Mouse (Mus musculus): Measurements from ENCODE around the gene Miga2. TPM values are rescaled to one million over a fixed set of nuclear protein-coding genes. Genes with fewer than 3 reads are reported as not detected.

Miga2 gene
- 82.6 and 105 TPM in 2 replicates for total RNA-seq (2014; rRNA removed; ENCODE audit: low replicate concordance)
- 31.9 and 32.6 TPM in 2 replicates for polyA plus RNA-seq (2015; fragmentation: Nextera tagmentation; extraction: Ambion mirVana)

DNA sequence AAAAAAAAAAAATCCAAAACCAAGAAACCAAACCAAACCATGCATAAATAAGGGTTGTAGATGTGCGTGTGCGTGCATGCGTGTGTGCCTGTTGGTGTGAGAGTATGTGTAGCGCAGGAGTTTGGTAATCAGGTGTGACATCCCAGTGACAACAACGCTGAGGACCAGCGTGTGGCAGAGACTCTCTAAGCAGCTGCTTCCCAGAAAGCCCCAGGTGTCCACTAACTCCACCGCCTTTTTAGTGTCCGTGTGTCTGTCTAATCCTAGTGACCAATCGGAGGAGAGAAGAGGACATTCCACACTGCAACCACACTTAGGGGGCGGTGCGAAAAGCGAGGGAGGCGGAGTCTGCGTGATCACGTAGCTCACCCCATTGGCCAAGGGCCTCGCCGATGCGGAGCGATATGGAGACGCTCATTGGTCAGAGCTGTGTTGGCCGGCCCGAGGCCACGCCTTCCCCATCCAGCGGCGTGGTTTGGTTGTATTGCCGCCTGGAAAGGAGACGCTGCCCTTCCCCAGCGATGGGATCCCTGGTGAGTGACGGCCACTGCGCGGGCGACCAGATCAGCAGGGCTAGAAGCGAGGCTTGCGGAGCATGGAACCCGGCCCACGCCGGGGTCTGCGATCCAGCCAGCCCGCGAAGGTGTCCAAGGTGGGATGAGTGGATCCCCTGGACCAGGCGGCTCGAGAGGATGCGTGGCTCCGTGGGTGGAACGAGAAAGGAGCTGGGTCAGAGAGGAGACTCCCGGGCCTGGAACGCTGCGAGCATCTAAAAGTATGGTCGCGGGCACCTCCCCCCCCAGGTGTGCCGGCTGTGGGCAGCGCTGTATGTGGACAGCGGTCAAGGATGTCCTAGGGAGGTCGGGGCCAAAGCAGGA is at the start of gene Miga2:
Gene Miga2 (plus strand): TSS at position 461 of the 878 bp plus-strand sequence.
- Histone ChIP-seq H3K27me3 (ENCODE audit: control insufficient read depth, insufficient read depth, low read length) (no peaks in the 10 kb centered on the region), H3K4me2 (ENCODE audit: low read depth, low read length) (peak within 1 kb of the TSS; percentile 84)

GRCm38 (mm10) chr2:30316136-30316535 is 47.9 kb upstream of the Miga2 start:
- H3K9me3 ChIP-seq (replicated peaks; ENCODE audit: control insufficient read depth, low read length): no peaks in the 10 kb centered on the region
- H3K36me3 ChIP-seq (replicated peaks; ENCODE audit: control insufficient read depth, insufficient read depth, low read length): peaks cover 89% of the 10 kb centered on the region
- no peak overlapping the region for H3K4me2 ChIP-seq (ENCODE audit: low read depth, low read length)
- no peak overlapping the region for H3K9ac ChIP-seq (replicated peaks; ENCODE audit: low read depth, low read length)
- WGBS: 94% methylated on average over 4 of the region's 4 CpGs
- no peak overlapping the region for H3K27ac ChIP-seq (ENCODE audit: low read depth)
- TF ChIP-seq CTCF (IDR thresholded peaks at IDR 0.05; ENCODE audit: low read depth): no peak
- no peak for TF ChIP-seq EP300 (IDR thresholded peaks at IDR 0.05; ENCODE audit: low read depth)
- ATAC-seq (ENCODE audit: insufficient read depth, low read depth) (no peak), DNase-seq (ENCODE audit: low spot score) (no peak)
- H3K4me1 ChIP-seq (ENCODE audit: control insufficient read depth, insufficient read depth): no peaks in the 10 kb centered on the region
- H3K27me3 ChIP-seq (ENCODE audit: control insufficient read depth, insufficient read depth, low read length): no peaks in the 10 kb centered on the region
- H3K4me3 ChIP-seq (ENCODE audit: low read depth, low read length): no peak overlapping the region

More for the DNA sequence above, at the start of gene Miga2:
- H3K4me3 ChIP-seq (ENCODE audit: low read depth, low read length): peak within 1 kb of the TSS; percentile 91
- peaks cover 13% of the 10 kb centered on the region; the same call in 1 of the 2 replicates for H3K4me1 ChIP-seq (ENCODE audit: control insufficient read depth, insufficient read depth)
- H3K27ac ChIP-seq (ENCODE audit: low read depth): peak within 1 kb of the TSS; percentile 55
- ATAC-seq (ENCODE audit: insufficient read depth, low read depth) (peak; percentile 98), DNase-seq (ENCODE audit: low spot score) (peak; percentile 99)
- TF ChIP-seq EP300 (IDR thresholded peaks at IDR 0.05; ENCODE audit: low read depth) (no peak), CTCF (IDR thresholded peaks at IDR 0.05; ENCODE audit: low read depth) (no peak)
- H3K9me3 ChIP-seq (replicated peaks; ENCODE audit: control insufficient read depth, low read length): no peaks in the 10 kb centered on the region
- H3K9ac ChIP-seq (replicated peaks; ENCODE audit: low read depth, low read length): peak within 1 kb of the TSS; percentile 72
- under 1% methylated on average over 54 of the region's 54 CpGs for WGBS
- H3K36me3 ChIP-seq (replicated peaks; ENCODE audit: control insufficient read depth, insufficient read depth, low read length): peaks cover 22% of the 10 kb centered on the region

GRCm38 (mm10) chr2:30316955-30317354 is 47.1 kb upstream of the Miga2 start:
- no peak for DNase-seq (ENCODE audit: low spot score)
- Histone ChIP-seq H3K36me3 (replicated peaks; ENCODE audit: control insufficient read depth, insufficient read depth, low read length) (peaks cover 92% of the 10 kb centered on the region), H3K27ac (ENCODE audit: low read depth) (no peak overlapping the region), H3K4me2 (ENCODE audit: low read depth, low read length) (no peak overlapping the region), H3K27me3 (ENCODE audit: control insufficient read depth, insufficient read depth, low read length) (no peaks in the 10 kb centered on the region), H3K9ac (replicated peaks; ENCODE audit: low read depth, low read length) (no peak overlapping the region), H3K4me1 (ENCODE audit: control insufficient read depth, insufficient read depth) (no peaks in the 10 kb centered on the region), H3K4me3 (ENCODE audit: low read depth, low read length) (no peak overlapping the region), H3K9me3 (replicated peaks; ENCODE audit: control insufficient read depth, low read length) (no peaks in the 10 kb centered on the region)
- no peak for ATAC-seq (ENCODE audit: insufficient read depth, low read depth)
- 90% methylated on average over 5 of the region's 5 CpGs for WGBS
- TF ChIP-seq CTCF (IDR thresholded peaks at IDR 0.05; ENCODE audit: low read depth): no peak
- TF ChIP-seq EP300 (IDR thresholded peaks at IDR 0.05; ENCODE audit: low read depth): no peak

DNA sequence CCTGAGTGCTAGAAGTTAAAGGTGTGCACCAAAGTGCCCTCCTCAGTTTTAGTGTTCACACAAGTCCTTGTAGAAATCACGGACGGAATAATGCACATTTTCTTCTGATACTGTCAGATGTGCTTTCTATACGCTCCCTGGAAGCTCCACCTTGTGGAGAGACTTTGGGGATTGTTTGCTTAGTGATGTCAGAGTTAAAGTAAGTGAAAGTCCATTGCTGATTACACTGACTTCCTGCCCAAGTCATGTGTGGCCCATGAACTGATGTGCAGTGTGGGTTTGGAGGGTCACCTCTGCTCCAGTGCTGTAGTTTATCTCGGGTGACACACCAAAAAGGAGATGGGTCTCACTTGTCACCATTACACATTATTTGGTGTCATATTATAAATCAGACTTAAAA is 44.8 kb upstream of the Miga2 start:
- Histone ChIP-seq H3K4me3 (ENCODE audit: low read depth, low read length) (no peak overlapping the region), H3K27me3 (ENCODE audit: control insufficient read depth, insufficient read depth, low read length) (no peaks in the 10 kb centered on the region), H3K9ac (replicated peaks; ENCODE audit: low read depth, low read length) (no peak overlapping the region), H3K4me2 (ENCODE audit: low read depth, low read length) (no peak overlapping the region), H3K4me1 (ENCODE audit: control insufficient read depth, insufficient read depth) (no peaks in the 10 kb centered on the region), H3K9me3 (replicated peaks; ENCODE audit: control insufficient read depth, low read length) (no peaks in the 10 kb centered on the region), H3K36me3 (replicated peaks; ENCODE audit: control insufficient read depth, insufficient read depth, low read length) (peaks cover 92% of the 10 kb centered on the region), H3K27ac (ENCODE audit: low read depth) (no peak overlapping the region)
- WGBS: 68% methylated on average over 4 of the region's 4 CpGs
- no peak for TF ChIP-seq CTCF (IDR thresholded peaks at IDR 0.05; ENCODE audit: low read depth)
- TF ChIP-seq EP300 (IDR thresholded peaks at IDR 0.05; ENCODE audit: low read depth): no peak
- no peak for ATAC-seq (ENCODE audit: insufficient read depth, low read depth)
- no peak for DNase-seq (ENCODE audit: low spot score)

DNA sequence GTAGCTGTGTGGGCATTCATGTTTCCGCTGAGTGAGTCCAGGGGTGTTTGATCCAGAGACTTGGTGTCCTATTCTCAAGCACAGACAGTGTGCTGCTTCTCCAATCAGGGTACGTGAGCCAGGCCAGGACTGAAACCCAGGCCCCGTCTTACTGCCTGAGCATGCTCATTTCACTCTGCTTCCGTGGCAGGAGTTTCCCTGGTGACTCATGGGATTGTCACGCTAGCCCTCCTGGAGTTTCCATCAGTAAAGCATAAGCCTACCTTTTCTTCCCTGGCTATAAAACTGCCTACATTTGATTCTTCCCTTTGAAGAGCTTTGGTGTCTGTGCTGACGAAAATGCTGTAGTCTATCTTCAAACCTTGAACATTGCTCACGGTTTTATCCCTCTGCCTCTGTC is 40.9 kb upstream of the Miga2 start:
- no peak overlapping the region for H3K9ac ChIP-seq (replicated peaks; ENCODE audit: low read depth, low read length)
- ATAC-seq (ENCODE audit: insufficient read depth, low read depth): no peak

More for the DNA sequence above, 40.9 kb upstream of the Miga2 start:
- peaks cover 90% of the 10 kb centered on the region for H3K36me3 ChIP-seq (replicated peaks; ENCODE audit: control insufficient read depth, insufficient read depth, low read length)
- TF ChIP-seq CTCF (IDR thresholded peaks at IDR 0.05; ENCODE audit: low read depth): no peak
- TF ChIP-seq EP300 (IDR thresholded peaks at IDR 0.05; ENCODE audit: low read depth): no peak
- no peaks in the 10 kb centered on the region for H3K27me3 ChIP-seq (ENCODE audit: control insufficient read depth, insufficient read depth, low read length)
- WGBS: 86% methylated on average over 7 of the region's 7 CpGs
- H3K4me3 ChIP-seq (ENCODE audit: low read depth, low read length): no peak overlapping the region
- H3K9me3 ChIP-seq (replicated peaks; ENCODE audit: control insufficient read depth, low read length): no peaks in the 10 kb centered on the region
- no peak for DNase-seq (ENCODE audit: low spot score)
- no peaks in the 10 kb centered on the region for H3K4me1 ChIP-seq (ENCODE audit: control insufficient read depth, insufficient read depth)
- no peak overlapping the region for H3K27ac ChIP-seq (ENCODE audit: low read depth)
- H3K4me2 ChIP-seq (ENCODE audit: low read depth, low read length): no peak overlapping the region

All from heart, postnatal 0 days (tissue).